Comparison of ENCODE assay signal across 18 mouse cellular contexts in the genomic region with DNA sequence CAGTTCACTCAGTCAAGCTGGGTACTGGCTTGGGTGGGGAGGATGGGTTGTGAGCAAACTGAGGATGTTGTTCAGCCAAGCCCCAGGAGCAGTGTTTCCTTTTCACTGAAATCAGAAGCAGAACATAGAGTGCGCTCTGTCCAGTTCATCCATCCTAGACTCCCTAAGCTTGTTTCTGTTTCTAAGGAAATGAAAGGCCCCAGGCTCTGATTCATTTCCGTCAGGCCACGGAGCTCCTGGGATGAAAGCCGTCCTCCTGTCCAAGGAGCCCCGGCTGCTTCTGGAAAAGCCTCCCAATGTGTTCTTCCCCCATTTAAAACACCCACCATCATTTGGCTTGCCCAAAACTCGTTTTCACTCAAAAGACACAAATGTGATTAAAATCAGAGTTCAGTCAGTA.
DNase-seq lines count a peak whose midpoint lies in the region; ATAC-seq and TF ChIP-seq lines count a peak whose summit lies in the region.
"Had no signal": no experiment of that assay in that cellular context is flagged by ENCODE, and none has a peak within 500 bp of the region (broad histone marks: within the 10 kb centered on the region; RNA-seq: fewer than 3 reads in every experiment).

No protein-coding gene starts in this region.

- H3K27ac ChIP-seq in hindbrain, postnatal 0 days, result peak overlapping the region; percentile 45; the same call in 1 of the 2 replicates
- no peak overlapping the region for H3K27ac ChIP-seq in hindbrain, embryonic 10.5 days
- H3K27ac ChIP-seq in midbrain, postnatal 0 days (ENCODE audit: low read depth, low read length), result no peak overlapping the region
- H3K27ac ChIP-seq in midbrain, embryonic 15.5 days, result no peak overlapping the region
- H3K27ac ChIP-seq: forebrain, embryonic 13.5 days; heart, embryonic 13.5 days; hindbrain, embryonic 12.5 days; intestine, embryonic 15.5 days; limb, embryonic 13.5 days; liver, embryonic 15.5 days; midbrain, embryonic 13.5 days; stomach, postnatal 0 days had no signal

- no peak for ATAC-seq in hindbrain, postnatal 0 days
- no peak for ATAC-seq in midbrain, postnatal 0 days (ENCODE audit: low FRiP score)
- no peak for ATAC-seq in midbrain, embryonic 15.5 days (replicated peaks)
- ATAC-seq: forebrain, embryonic 13.5 days; intestine, embryonic 15.5 days; lung, postnatal 0 days; midbrain, embryonic 13.5 days had no signal

- no peaks in the 10 kb centered on the region for H3K4me1 ChIP-seq in hindbrain, postnatal 0 days (ENCODE audit: insufficient read depth, low read length)
- H3K4me1 ChIP-seq in hindbrain, embryonic 10.5 days (replicated peaks), result peaks cover 10% of the 10 kb centered on the region; the same call in 1 of the 2 replicates
- 0 out of 2 replicates have a peak, but pooled peaks cover 3% of the 10 kb centered on the region for H3K4me1 ChIP-seq in midbrain, postnatal 0 days (ENCODE audit: insufficient read depth, low read length)
- peaks cover 12% of the 10 kb centered on the region; the same call in 1 of the 2 replicates for H3K4me1 ChIP-seq in midbrain, embryonic 15.5 days
- H3K4me1 ChIP-seq: liver, embryonic 15.5 days had no signal

- no peak overlapping the region for H3K4me3 ChIP-seq in hindbrain, postnatal 0 days (ENCODE audit: low read length)
- H3K4me3 ChIP-seq in hindbrain, embryonic 10.5 days, result no peak overlapping the region
- no peak overlapping the region for H3K4me3 ChIP-seq in midbrain, postnatal 0 days (ENCODE audit: low read depth, low read length)
- no peak overlapping the region for H3K4me3 ChIP-seq in midbrain, embryonic 15.5 days
- H3K4me3 ChIP-seq: forebrain, embryonic 13.5 days; heart, embryonic 13.5 days; hindbrain, embryonic 12.5 days; intestine, embryonic 15.5 days; limb, embryonic 13.5 days; liver, embryonic 15.5 days; midbrain, embryonic 13.5 days had no signal

- WGBS in hindbrain, postnatal 0 days, result 43% methylated on average over 6 of the region's 6 CpGs
- 61% methylated on average over 6 of the region's 6 CpGs for WGBS in hindbrain, embryonic 10.5 days
- 35% methylated on average over 6 of the region's 6 CpGs for WGBS in midbrain, postnatal 0 days
- 54% methylated on average over 6 of the region's 6 CpGs for whole genome bisulfite sequencing in midbrain, embryonic 15.5 days

- no peak overlapping the region for H3K9ac ChIP-seq in hindbrain, postnatal 0 days (replicated peaks; ENCODE audit: low read length)
- H3K9ac ChIP-seq in midbrain, postnatal 0 days (replicated peaks; ENCODE audit: low read length, poor library complexity, severe bottlenecking), result no peak overlapping the region
- no peak overlapping the region for H3K9ac ChIP-seq in midbrain, embryonic 15.5 days
- H3K9ac ChIP-seq: forebrain, embryonic 13.5 days; heart, embryonic 13.5 days; hindbrain, embryonic 12.5 days; intestine, embryonic 15.5 days; limb, embryonic 13.5 days; liver, embryonic 15.5 days; midbrain, embryonic 13.5 days had no signal

- H3K36me3 ChIP-seq in hindbrain, postnatal 0 days (ENCODE audit: insufficient read depth, low read length), result no peaks in the 10 kb centered on the region
- no peaks in the 10 kb centered on the region for H3K36me3 ChIP-seq in hindbrain, embryonic 10.5 days
- no peaks in the 10 kb centered on the region for H3K36me3 ChIP-seq in midbrain, postnatal 0 days (ENCODE audit: insufficient read depth, low read length)
- no peaks in the 10 kb centered on the region for H3K36me3 ChIP-seq in midbrain, embryonic 15.5 days (replicated peaks)
- H3K36me3 ChIP-seq: heart, embryonic 13.5 days; hindbrain, embryonic 12.5 days; intestine, embryonic 15.5 days; limb, embryonic 13.5 days; liver, embryonic 15.5 days; midbrain, embryonic 13.5 days had no signal

- no peaks in the 10 kb centered on the region for H3K27me3 ChIP-seq in hindbrain, postnatal 0 days (ENCODE audit: insufficient read depth, low read length)
- no peaks in the 10 kb centered on the region for H3K27me3 ChIP-seq in hindbrain, embryonic 10.5 days (ENCODE audit: insufficient read depth, poor library complexity, severe bottlenecking)
- no peaks in the 10 kb centered on the region for H3K27me3 ChIP-seq in midbrain, postnatal 0 days (ENCODE audit: insufficient read depth, low read length)
- no peaks in the 10 kb centered on the region for H3K27me3 ChIP-seq in midbrain, embryonic 15.5 days (replicated peaks)
- H3K27me3 ChIP-seq: forebrain, embryonic 13.5 days; heart, embryonic 13.5 days; hindbrain, embryonic 12.5 days; intestine, embryonic 15.5 days; limb, embryonic 13.5 days; liver, embryonic 15.5 days; midbrain, embryonic 13.5 days had no signal

- DNase-seq in embryo, embryonic 10.5 days (ENCODE audit: low spot score), result peak; percentile 17
- DNase-seq in embryo, embryonic 11 days, result no peak
- DNase-seq in hindbrain, postnatal 0 days (ENCODE audit: low spot score), result peak; percentile 15
- no peak for DNase-seq in hindbrain, embryonic 10.5 days (ENCODE audit: low spot score)
- peak; percentile 9 for DNase-seq in midbrain, postnatal 0 days (ENCODE audit: low spot score)
- DNase-seq in urinary bladder, adult 2 months (ENCODE audit: low spot score), result no peak
- DNase-seq: adrenal gland, adult 8-10 months; cerebellum, adult 2 months had no signal

- no peak for TF ChIP-seq CTCF in hindbrain, postnatal 0 days (IDR thresholded peaks at IDR 0.05; ENCODE audit: low read depth)
- no peak for TF ChIP-seq CTCF in midbrain, postnatal 0 days (IDR thresholded peaks at IDR 0.05)

- no peaks in the 10 kb centered on the region for H3K9me3 ChIP-seq in hindbrain, postnatal 0 days (ENCODE audit: low read length)
- no peaks in the 10 kb centered on the region for H3K9me3 ChIP-seq in hindbrain, embryonic 10.5 days
- no peaks in the 10 kb centered on the region for H3K9me3 ChIP-seq in midbrain, postnatal 0 days (ENCODE audit: low read length)
- no peaks in the 10 kb centered on the region for H3K9me3 ChIP-seq in midbrain, embryonic 15.5 days
- H3K9me3 ChIP-seq: forebrain, embryonic 13.5 days; heart, embryonic 13.5 days; hindbrain, embryonic 12.5 days; intestine, embryonic 15.5 days; limb, embryonic 13.5 days; liver, embryonic 15.5 days; midbrain, embryonic 13.5 days had no signal

- H3K4me2 ChIP-seq in hindbrain, postnatal 0 days (ENCODE audit: low read depth, low read length), result no peak overlapping the region
- H3K4me2 ChIP-seq in midbrain, postnatal 0 days (ENCODE audit: low read depth, low read length, poor library complexity, severe bottlenecking), result no peak overlapping the region
- H3K4me2 ChIP-seq in midbrain, embryonic 15.5 days, result no peak overlapping the region
- H3K4me2 ChIP-seq: forebrain, embryonic 13.5 days; heart, embryonic 13.5 days; hindbrain, embryonic 12.5 days; intestine, embryonic 15.5 days; limb, embryonic 13.5 days; liver, embryonic 15.5 days; midbrain, embryonic 13.5 days had no signal

Comparison
In these comparisons a context has a peak if more than half of its experiments do, and no peak if none do; other contexts are left out.
1. DNase-seq: peak in embryo, embryonic 10.5 days (single experiment), hindbrain, postnatal 0 days (single experiment) and midbrain, postnatal 0 days (single experiment); none in embryo, embryonic 11 days (single experiment), hindbrain, embryonic 10.5 days (single experiment) and urinary bladder, adult 2 months (single experiment).